Mouse (Mus musculus) cerebellum, postnatal 4 days (tissue): Measurements from ENCODE around the gene Mmp20.

Source experiments
- DNase-seq, 2 experiments: peaks; one replicate each; pipeline ENCODE4 v3.0.0; 2022; ENCODE audit warnings: low spot score in 2 of 2, mixed read lengths in 1 of 2

The Mmp20 gene

GRCm38 (mm10) chr9:7689799-7690198, 61.8 kb downstream of the Mmp20 start:
- no peak for DNase-seq

- DNase-seq: no peak
These were observed 63.8 kb downstream of the Mmp20 start, which contains the start of gene Mmp7 for GRCm38 (mm10) chr9:7691790-7692189. Mmp7 (plus strand) TSS chr9:7692090.

GRCm38 (mm10) chr9:7693961-7694360, 65.9 kb downstream of the Mmp20 start:
- no peak for DNase-seq

GRCm38 (mm10) chr9:7695646-7696045, 67.6 kb downstream of the Mmp20 start:
- no peak for DNase-seq

GRCm38 (mm10) chr9:7708698-7709097, 80.7 kb downstream of the Mmp20 start:
- DNase-seq: no peak

- no peak for DNase-seq
These were observed 83.2 kb downstream of the Mmp20 start for GRCm38 (mm10) chr9:7711196-7711595.

- peak; percentile 20 to 26 for DNase-seq
These were observed 86.3 kb downstream of the Mmp20 start for GRCm38 (mm10) chr9:7714062-7714907.

GRCm38 (mm10) chr9:7714908-7715175, 86.8 kb downstream of the Mmp20 start:
- DNase-seq: no peak

- no peak for DNase-seq
These were observed 93.5 kb downstream of the Mmp20 start for GRCm38 (mm10) chr9:7721543-7721942.
